Mouse (Mus musculus): ENCODE measurements around the gene Ddah2. TPM values are rescaled to one million over a fixed set of nuclear protein-coding genes. Genes with fewer than 3 reads are reported as not detected.

The Ddah2 gene
- 13.9 and 14.9 TPM in 2 replicates for polyA plus RNA-seq (2012; rRNA removed)

GRCm38 (mm10) chr17:35058911-35059892, at the start of gene Ddah2:
Ddah2 (plus strand) TSS chr17:35059035.

DNA sequence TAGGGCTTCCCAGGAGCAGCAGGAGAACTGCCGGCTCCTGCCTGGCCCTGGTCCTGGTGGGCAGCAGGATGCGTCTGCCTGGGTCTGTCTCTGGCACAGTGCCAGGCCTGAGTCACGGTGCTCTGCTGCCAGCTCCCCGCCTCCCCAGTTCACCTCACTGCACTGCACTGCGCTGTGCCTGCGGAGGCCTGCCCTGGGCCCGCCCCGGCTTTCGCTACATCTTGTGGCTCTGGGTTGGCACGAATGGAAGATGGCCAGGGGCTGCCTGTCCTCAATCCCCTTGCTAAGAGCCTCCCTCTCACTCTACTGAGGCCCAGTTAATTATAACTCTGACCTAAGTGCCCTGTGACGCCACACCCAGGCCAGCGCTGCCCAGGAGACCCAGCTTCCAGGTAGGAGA, 42.5 kb upstream of the Ddah2 start, which contains the start of gene Vwa7:
Gene Vwa7 (plus strand): TSS at position 204 of the 400 bp plus-strand sequence.

GRCm38 (mm10) chr17:35027277-35028068, 31.4 kb upstream of the Ddah2 start, which contains the start of gene Sapcd1:
Sapcd1 (minus strand) TSS chr17:35028016.

DNA sequence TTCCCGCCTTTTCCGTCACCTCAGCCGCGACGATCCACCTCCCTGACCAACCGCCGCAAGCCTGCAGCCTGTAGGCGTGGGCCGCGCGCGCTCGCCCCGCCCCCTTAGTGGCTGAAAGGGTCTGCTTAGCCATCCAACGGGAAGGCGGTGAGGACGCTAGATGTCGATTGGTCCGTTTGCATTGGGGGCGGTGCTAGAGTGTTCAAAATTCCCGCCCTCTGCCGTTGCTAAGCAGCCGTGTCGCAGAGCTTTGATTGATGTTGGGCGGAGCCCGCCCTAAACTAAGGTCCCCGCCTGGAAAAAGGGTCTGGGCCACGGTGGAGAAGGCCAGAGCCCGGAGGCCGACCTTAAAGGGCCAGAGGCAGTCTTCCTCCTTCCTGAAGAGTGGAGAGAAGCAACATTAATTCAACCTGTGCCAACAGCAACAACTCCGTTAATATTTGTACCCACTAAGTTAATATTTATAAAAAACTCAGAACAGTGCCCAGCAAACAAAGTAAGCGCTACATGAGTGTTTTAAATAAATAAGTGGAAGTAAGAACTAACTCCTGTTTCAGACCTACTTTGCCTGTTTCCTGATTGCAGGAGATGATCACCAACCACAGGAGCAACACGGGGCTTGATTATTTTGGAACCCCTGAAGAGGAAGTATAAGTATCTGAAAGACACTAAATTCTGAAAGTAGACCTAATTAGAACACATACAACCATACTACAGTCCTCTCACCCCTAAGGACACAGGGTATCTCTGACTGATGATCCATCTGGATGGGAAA, 12.0 kb upstream of the Ddah2 start, which contains the start of gene Msh5:
Gene Msh5 (minus strand): TSS at position 65 of the 775 bp plus-strand sequence.

DNA sequence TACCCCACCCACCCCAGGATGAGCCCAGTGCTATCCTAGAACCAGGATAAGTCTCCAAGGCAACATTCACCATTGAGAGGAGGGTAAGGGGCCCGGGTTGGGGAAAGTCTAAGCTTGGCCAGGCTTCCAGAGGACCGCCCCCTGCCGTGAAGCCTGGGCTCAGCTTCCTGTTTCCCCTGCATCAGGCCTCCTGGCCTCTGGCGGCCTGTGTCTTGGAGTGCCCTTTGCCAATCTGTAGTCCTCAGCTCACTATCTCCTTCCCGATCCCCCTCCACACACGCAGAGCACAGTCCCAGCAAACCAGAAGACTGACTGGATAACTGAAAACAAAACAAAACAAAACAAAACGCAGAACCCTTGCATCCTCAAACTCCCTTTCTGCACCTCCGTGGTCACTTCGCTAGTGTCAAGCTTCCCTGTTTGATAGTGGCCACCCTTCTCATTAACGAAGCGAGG, 9.2 kb upstream of the Ddah2 start, which contains the start of gene Clic1:
Gene Clic1 (plus strand): TSS at position 406 of the 456 bp plus-strand sequence.

GRCm38 (mm10) chr17:35064951-35065947, 6.4 kb downstream of the Ddah2 start, which contains the start of gene Ly6g6c:
Ly6g6c (plus strand) TSS chr17:35065388.

DNA sequence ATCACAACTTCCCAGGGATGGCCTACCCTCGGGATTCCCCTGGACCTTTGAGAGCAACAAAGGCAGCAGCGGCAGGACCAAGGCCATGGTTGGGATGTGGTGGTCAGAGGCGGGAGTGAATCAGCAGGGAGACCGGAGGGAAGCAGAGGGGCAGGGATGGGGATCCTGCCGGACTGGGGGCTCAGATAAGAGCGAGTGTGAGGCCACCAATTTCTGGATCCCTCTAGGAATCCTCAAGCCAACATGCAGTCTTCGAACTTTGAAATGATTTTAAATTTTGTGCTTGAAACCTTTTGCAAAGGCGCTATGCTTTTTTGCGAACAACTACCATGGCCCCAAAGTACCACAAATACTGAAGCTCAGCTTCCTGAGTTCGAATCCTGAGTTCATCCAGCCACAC, 7.2 kb downstream of the Ddah2 start, which contains the start of gene Mpig6b:
Gene Mpig6b (minus strand): TSS at position 101 of the 400 bp plus-strand sequence.

GRCm38 (mm10) chr17:35076507-35077176, 17.8 kb downstream of the Ddah2 start, which contains the start of gene Ly6g6e:
Ly6g6e (plus strand) TSS chr17:35076902.

GRCm38 (mm10) chr17:35077786-35078233, 19.0 kb downstream of the Ddah2 start, which contains the start of gene Ly6g6d:
Ly6g6d (minus strand) TSS chr17:35078065.

GRCm38 (mm10) chr17:35085208-35085865, 26.5 kb downstream of the Ddah2 start, which contains the start of gene Ly6g6f:
Ly6g6f (minus strand) TSS chr17:35085610.

GRCm38 (mm10) chr17:35088825-35089644, 30.2 kb downstream of the Ddah2 start, which contains the start of gene Abhd16a:
Abhd16a (plus strand) TSS chr17:35089263.

GRCm38 (mm10) chr17:35108097-35108496, 49.3 kb downstream of the Ddah2 start, which contains the start of gene Ly6g5c:
Ly6g5c (plus strand) TSS chr17:35108279.

Other genes starting within 250 kb of the Ddah2 start
- gene Stk19, start 222.1 kb upstream of the Ddah2 start, polyA plus RNA-seq (2012; rRNA removed): 12.4 and 13.7 TPM in 2 replicates
- 16.6 and 19.9 TPM in 2 replicates for gene Dxo, start 222.0 kb upstream of the Ddah2 start, polyA plus RNA-seq (2012; rRNA removed)
- 18.6 and 23.0 TPM in 2 replicates for gene Skiv2l, start 208.8 kb upstream of the Ddah2 start, polyA plus RNA-seq (2012; rRNA removed)
- 26.7 and 28.4 TPM in 2 replicates for gene Nelfe, start 208.6 kb upstream of the Ddah2 start, polyA plus RNA-seq (2012; rRNA removed)
- gene Cfb, start 196.5 kb upstream of the Ddah2 start, polyA plus RNA-seq (2012; rRNA removed): 687 and 748 TPM in 2 replicates
- gene Zbtb12, start 179.6 kb upstream of the Ddah2 start, polyA plus RNA-seq (2012; rRNA removed): 4.8 and 6.3 TPM in 2 replicates
- gene Gm20547, start 177.0 kb upstream of the Ddah2 start, polyA plus RNA-seq (2012; rRNA removed): 0.04 and 0.05 TPM in 2 replicates
- gene C2, start 160.8 kb upstream of the Ddah2 start, polyA plus RNA-seq (2012; rRNA removed): 36.4 and 36.8 TPM in 2 replicates
- gene Ehmt2, start 160.6 kb upstream of the Ddah2 start, polyA plus RNA-seq (2012; rRNA removed): 30.4 and 37.6 TPM in 2 replicates
- 3.8 and 5.8 TPM in 2 replicates for gene Slc44a4, start 144.6 kb upstream of the Ddah2 start, polyA plus RNA-seq (2012; rRNA removed)
- 21.1 and 21.2 TPM in 2 replicates for gene Neu1, start 127.8 kb upstream of the Ddah2 start, polyA plus RNA-seq (2012; rRNA removed)
- 3.1 and 3.3 TPM in 2 replicates for gene Hspa1b, start 99.8 kb upstream of the Ddah2 start, polyA plus RNA-seq (2012; rRNA removed)
- gene Gm20481, start 89.1 kb upstream of the Ddah2 start, polyA plus RNA-seq (2012; rRNA removed): not detected in 2 replicates
- 1.9 and 2.5 TPM in 2 replicates for gene Hspa1a, start 86.9 kb upstream of the Ddah2 start, polyA plus RNA-seq (2012; rRNA removed)
- gene Hspa1l, start 86.3 kb upstream of the Ddah2 start, polyA plus RNA-seq (2012; rRNA removed): 0.06 and 0.07 TPM in 2 replicates
- 64.3 and 69.6 TPM in 2 replicates for gene Lsm2, start 77.2 kb upstream of the Ddah2 start, polyA plus RNA-seq (2012; rRNA removed)
- gene Vars, start 58.0 kb upstream of the Ddah2 start, polyA plus RNA-seq (2012; rRNA removed): 42.1 and 47.2 TPM in 2 replicates
- gene Vwa7, start 42.5 kb upstream of the Ddah2 start, polyA plus RNA-seq (2012; rRNA removed): 0.17 and 0.23 TPM in 2 replicates
- gene Sapcd1, start 31.0 kb upstream of the Ddah2 start, polyA plus RNA-seq (2012; rRNA removed): 4.3 and 5.0 TPM in 2 replicates
- gene Msh5, start 12.3 kb upstream of the Ddah2 start, polyA plus RNA-seq (2012; rRNA removed): 7.7 and 8.5 TPM in 2 replicates
- gene Clic1, start 9.1 kb upstream of the Ddah2 start, polyA plus RNA-seq (2012; rRNA removed): 88.4 and 92.7 TPM in 2 replicates
- 0.06 TPM in 1 of 2 replicates, not detected in the other for gene Ly6g6c, start 6.4 kb downstream of the Ddah2 start, polyA plus RNA-seq (2012; rRNA removed)
- gene Mpig6b, start 7.1 kb downstream of the Ddah2 start, polyA plus RNA-seq (2012; rRNA removed): 1.5 and 1.9 TPM in 2 replicates
- 0.28 and 0.30 TPM in 2 replicates for gene Ly6g6e, start 17.9 kb downstream of the Ddah2 start, polyA plus RNA-seq (2012; rRNA removed)
- 0.71 and 0.79 TPM in 2 replicates for gene Ly6g6d, start 19.0 kb downstream of the Ddah2 start, polyA plus RNA-seq (2012; rRNA removed)
- gene Ly6g6f, start 26.6 kb downstream of the Ddah2 start, polyA plus RNA-seq (2012; rRNA removed): 4.7 and 4.8 TPM in 2 replicates
- 32.1 and 32.4 TPM in 2 replicates for gene Abhd16a, start 30.2 kb downstream of the Ddah2 start, polyA plus RNA-seq (2012; rRNA removed)
- gene Ly6g5c, start 49.2 kb downstream of the Ddah2 start, polyA plus RNA-seq (2012; rRNA removed): not detected in 2 replicates
- 0.46 and 0.64 TPM in 2 replicates for gene Ly6g5b, start 56.4 kb downstream of the Ddah2 start, polyA plus RNA-seq (2012; rRNA removed)
- gene Gpank1, start 62.4 kb downstream of the Ddah2 start, polyA plus RNA-seq (2012; rRNA removed): 8.0 and 8.7 TPM in 2 replicates
- 84.1 and 85.2 TPM in 2 replicates for gene Csnk2b, start 63.0 kb downstream of the Ddah2 start, polyA plus RNA-seq (2012; rRNA removed)
- gene D17H6S53E, start 67.3 kb downstream of the Ddah2 start, polyA plus RNA-seq (2012; rRNA removed): 1.8 and 2.0 TPM in 2 replicates
- gene Apom, start 73.0 kb downstream of the Ddah2 start, polyA plus RNA-seq (2012; rRNA removed): 464 and 524 TPM in 2 replicates
- 37.8 and 48.6 TPM in 2 replicates for gene Bag6, start 76.1 kb downstream of the Ddah2 start, polyA plus RNA-seq (2012; rRNA removed)
- gene Prrc2a, start 105.9 kb downstream of the Ddah2 start, polyA plus RNA-seq (2012; rRNA removed): 42.6 and 57.5 TPM in 2 replicates
- 10.5 and 12.9 TPM in 2 replicates for gene Aif1, start 117.0 kb downstream of the Ddah2 start, polyA plus RNA-seq (2012; rRNA removed)
- 69.9 and 71.0 TPM in 2 replicates for gene Lst1, start 129.4 kb downstream of the Ddah2 start, polyA plus RNA-seq (2012; rRNA removed)
- gene Ltb, start 135.4 kb downstream of the Ddah2 start, polyA plus RNA-seq (2012; rRNA removed): 5.2 and 5.9 TPM in 2 replicates
- gene Tnf, start 143.0 kb downstream of the Ddah2 start, polyA plus RNA-seq (2012; rRNA removed): 1.4 TPM in 2 replicates
- 0.06 TPM in 1 of 2 replicates, not detected in the other for gene Lta, start 146.3 kb downstream of the Ddah2 start, polyA plus RNA-seq (2012; rRNA removed)
- gene Gm16181, start 161.8 kb downstream of the Ddah2 start, polyA plus RNA-seq (2012; rRNA removed): 0.08 and 0.26 TPM in 2 replicates
- 2.0 and 2.3 TPM in 2 replicates for gene Atp6v1g2, start 174.6 kb downstream of the Ddah2 start, polyA plus RNA-seq (2012; rRNA removed)
- 5.1 and 5.4 TPM in 2 replicates for gene Nfkbil1, start 176.8 kb downstream of the Ddah2 start, polyA plus RNA-seq (2012; rRNA removed)
- 170 and 199 TPM in 2 replicates for gene Ddx39b, start 182.7 kb downstream of the Ddah2 start, polyA plus RNA-seq (2012; rRNA removed)
- gene H2-D1, start 203.7 kb downstream of the Ddah2 start, polyA plus RNA-seq (2012; rRNA removed): 108 and 132 TPM in 2 replicates

Data from liver, embryonic 18 days (tissue).